Mouse (Mus musculus) heart, adult 2 months (tissue): ENCODE results near the gene Nell2.

ENCODE experiments used
- CTCF ChIP-seq: fragments of 200-600 bp; IDR thresholded peaks from 2 replicates; pipeline ENCODE4 v1.8.1; 2022; ENCODE audit warnings: antibody characterized with exemption, mild to moderate bottlenecking, moderate library complexity
- EP300 ChIP-seq: fragments of 200-500 bp; IDR thresholded peaks from 2 replicates; pipeline ENCODE4 v1.6.1; 2011; ENCODE audit warnings: low read depth, low read length, control low read depth; ENCODE audit not compliant: insufficient read depth
- POLR2A ChIP-seq: fragments of 200-500 bp; IDR thresholded peaks from 2 replicates; pipeline ENCODE4 v1.6.1; 2011; ENCODE audit warnings: mild to moderate bottlenecking, low read depth, low read length, control low read depth; ENCODE audit not compliant: insufficient read depth

DNA sequence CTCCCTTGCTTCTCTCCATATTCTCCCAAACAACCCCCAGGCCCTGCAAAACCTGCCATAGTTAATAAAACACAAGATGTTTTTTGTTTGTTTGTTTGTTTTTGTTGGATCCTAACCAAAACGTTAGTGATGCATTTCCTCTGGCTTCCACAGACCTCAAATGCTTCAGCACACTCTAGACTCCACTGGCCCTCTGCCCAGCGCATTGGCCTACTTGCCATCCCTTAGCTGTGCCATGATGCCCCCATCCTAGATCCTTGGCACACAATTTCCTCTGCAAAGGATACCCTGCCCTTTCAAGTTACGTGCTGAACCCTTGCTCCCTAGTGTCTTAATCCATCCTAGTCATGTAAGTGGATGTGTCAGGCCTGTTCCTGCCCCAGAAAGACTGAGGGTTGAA is 255.1 kb downstream of the Nell2 start:
- TF ChIP-seq CTCF (no peak), POLR2A (no peak), EP300 (no peak)
